Mouse (Mus musculus) myocyte (in vitro differentiated cells): ENCODE results near the gene Gtpbp8. TPM values are rescaled to one million over a fixed set of nuclear protein-coding genes. Genes with fewer than 3 reads are reported as not detected.

ENCODE experiments used
- H3K27me3 ChIP-seq: one replicate; pipeline ENCODE4 v1.6.1; 2011; ENCODE audit not compliant: control insufficient read depth, insufficient read depth, insufficient read length
- H3K36me3 ChIP-seq: one replicate; pipeline ENCODE4 v1.6.1; 2011; ENCODE audit not compliant: control insufficient read depth, insufficient read depth
- H3K4me2 ChIP-seq: one replicate; pipeline ENCODE4 v1.6.1; 2011; ENCODE audit warnings: low read depth, control low read depth
- H3K4me3 ChIP-seq: one replicate; pipeline ENCODE4 v1.5.1; 2011; ENCODE audit warnings: mild to moderate bottlenecking, control low read depth, moderate library complexity
- H3K79me2 ChIP-seq: one replicate; pipeline ENCODE4 v1.6.1; 2011; ENCODE audit not compliant: control insufficient read depth, insufficient read depth
- H3ac ChIP-seq: one replicate; pipeline ENCODE4 v1.6.1; 2011; ENCODE audit not compliant: control insufficient read depth, insufficient read length
- CEBPB ChIP-seq: IDR thresholded peaks from 2 replicates; pipeline ENCODE4 v1.6.1; 2011; ENCODE audit warnings: mild to moderate bottlenecking, moderate library complexity; ENCODE audit not compliant: poor library complexity, insufficient read depth, severe bottlenecking
- E2F4 ChIP-seq: IDR thresholded peaks from one replicate; pipeline ENCODE4 v1.6.1; 2011; ENCODE audit warnings: mild to moderate bottlenecking, control low read depth, moderate library complexity; ENCODE audit not compliant: insufficient read depth
- MAX ChIP-seq: IDR thresholded peaks from one replicate; pipeline ENCODE4 v1.6.1; 2011; ENCODE audit warnings: low read depth, mild to moderate bottlenecking, control low read depth
- MYOD1 ChIP-seq, 3 experiments: IDR thresholded peaks; one replicate each; pipeline ENCODE4 v1.6.1; 2011; ENCODE audit warnings: control low read depth in 2 of 3, low read depth in 2 of 3, mild to moderate bottlenecking in 2 of 3, moderate library complexity in 1 of 3; ENCODE audit not compliant: insufficient read length in 2 of 3, control insufficient read depth in 1 of 3
- MYOG ChIP-seq, 3 experiments: IDR thresholded peaks; one replicate each; pipeline ENCODE4 v1.6.1; 2011; ENCODE audit warnings: control low read depth in 2 of 3, low read depth in 2 of 3, mild to moderate bottlenecking in 2 of 3; ENCODE audit not compliant: insufficient read length in 2 of 3, control insufficient read depth in 1 of 3, insufficient read depth in 1 of 3
- POLR2A ChIP-seq: IDR thresholded peaks from one replicate; pipeline ENCODE4 v1.6.1; 2011; ENCODE audit warnings: low read depth, mild to moderate bottlenecking, control low read depth, moderate library complexity; ENCODE audit not compliant: insufficient read length
- POLR2AphosphoS2 ChIP-seq: IDR thresholded peaks from one replicate; pipeline ENCODE4 v1.6.1; 2011; ENCODE audit warnings: low read depth, control low read depth; ENCODE audit not compliant: insufficient read length
- REST ChIP-seq: IDR thresholded peaks from one replicate; pipeline ENCODE4 v1.6.1; 2011; ENCODE audit warnings: mild to moderate bottlenecking, control low read depth, moderate library complexity; ENCODE audit not compliant: insufficient read depth, insufficient read length
- SRF ChIP-seq: IDR thresholded peaks from one replicate; pipeline ENCODE4 v1.6.1; 2011; ENCODE audit warnings: low read depth; ENCODE audit not compliant: control insufficient read depth, insufficient read length
- TCF12 ChIP-seq: IDR thresholded peaks from one replicate; pipeline ENCODE4 v1.6.1; 2011; ENCODE audit warnings: mild to moderate bottlenecking, control low read depth; ENCODE audit not compliant: poor library complexity, insufficient read depth, severe bottlenecking
- TCF3 ChIP-seq: IDR thresholded peaks from one replicate; pipeline ENCODE4 v1.6.1; 2011; ENCODE audit warnings: low read depth, control low read depth; ENCODE audit not compliant: insufficient read length
- USF1 ChIP-seq: IDR thresholded peaks from one replicate; pipeline ENCODE4 v1.6.1; 2011; ENCODE audit warnings: low read depth, mild to moderate bottlenecking, control low read depth, moderate library complexity
- polyA plus RNA-seq: library from polyadenylated mRNA; unstranded; fragments of >200 nt; fragmentation: generic; extraction: Trizol; gene quantifications from one replicate; pipeline ENCODE4 v1.2.1, GENCODE M21; 2012; ENCODE audit warnings: missing spikeins

Gene Gtpbp8
- 8.2 TPM for polyA plus RNA-seq

DNA sequence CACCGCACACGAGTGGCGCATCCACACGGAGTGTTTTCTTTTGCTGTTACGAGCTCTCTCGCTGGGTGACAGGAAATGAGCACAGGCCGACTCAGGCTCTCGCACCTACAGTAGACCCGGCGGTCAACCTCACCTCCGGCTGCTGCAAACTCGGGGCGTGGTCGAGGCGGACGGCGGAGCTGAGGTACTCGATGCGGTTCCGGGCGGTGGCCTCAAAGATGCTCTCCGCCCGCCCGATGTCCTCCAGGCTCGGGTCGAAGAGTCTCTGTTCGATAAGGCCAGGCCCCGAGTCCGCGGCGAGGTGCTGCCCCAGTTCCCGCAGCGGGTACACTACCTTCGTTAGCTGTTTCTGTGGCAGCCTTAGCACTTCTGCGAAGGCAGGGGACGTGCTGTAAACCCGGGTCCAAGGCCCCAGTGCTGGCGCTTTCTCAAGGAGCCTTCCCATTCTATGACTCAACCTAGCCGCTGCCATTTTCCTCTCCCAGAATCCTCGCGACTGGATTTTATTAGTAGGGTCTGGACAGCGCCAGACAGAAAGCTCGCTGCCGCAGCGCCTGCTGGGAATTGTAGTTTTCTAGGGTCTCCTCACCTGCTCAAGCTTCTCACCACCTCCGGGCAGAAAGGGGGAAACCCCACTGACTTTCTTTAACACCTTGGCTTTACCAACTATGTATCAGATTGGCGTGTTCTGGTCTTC lies at the start of gene Gtpbp8:
TSS of gene Gtpbp8 (minus strand) at position 498 of the 697 bp plus-strand sequence.
- Histone ChIP-seq H3K36me3 (peaks cover 14% of the 10 kb centered on the region), H3K27me3 (no peaks in the 10 kb centered on the region), H3K79me2 (peaks cover 24% of the 10 kb centered on the region), H3K4me2 (peak within 1 kb of the TSS; percentile 91), H3ac (peak within 1 kb of the TSS; percentile 58), H3K4me3 (peak within 1 kb of the TSS; percentile 97)
- TF ChIP-seq POLR2A: peak; percentile 62
- no peak for TF ChIP-seq MAX

DNA sequence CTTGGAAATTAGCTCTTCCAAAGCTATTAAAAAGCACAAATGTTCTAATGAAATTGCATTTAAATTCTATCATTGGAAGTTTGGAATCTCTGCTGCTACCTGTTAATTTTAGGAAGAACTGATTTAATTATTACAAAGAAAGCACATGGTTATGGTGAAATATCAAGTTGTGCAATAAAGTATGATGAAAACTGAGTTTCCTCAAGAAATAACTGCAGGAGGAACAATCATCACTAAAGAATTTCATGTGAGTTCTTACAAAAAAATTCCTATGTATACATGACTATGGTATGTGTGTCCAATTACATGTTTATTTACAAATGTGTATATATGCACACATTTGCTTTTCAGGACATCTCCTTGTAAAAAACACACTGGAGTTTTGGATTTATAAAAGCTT lies 48.3 kb upstream of the Gtpbp8 start:
- TF ChIP-seq POLR2AphosphoS2 (no peak), SRF (no peak), MAX (no peak), TCF12 (no peak), MYOD1 (IDR thresholded peaks at IDR 0.05; ENCODE audit: control insufficient read depth in 1 of 3, insufficient read length in 2 of 3, low read depth in 2 of 3) (no peak), CEBPB (peak; percentile 66; the same call in 1 of the 2 replicates), MYOG (IDR thresholded peaks at IDR 0.05; ENCODE audit: control insufficient read depth in 1 of 3, insufficient read depth in 1 of 3, insufficient read length in 2 of 3, low read depth in 2 of 3) (no peak)
- no peak overlapping the region for H3K4me3 ChIP-seq

DNA sequence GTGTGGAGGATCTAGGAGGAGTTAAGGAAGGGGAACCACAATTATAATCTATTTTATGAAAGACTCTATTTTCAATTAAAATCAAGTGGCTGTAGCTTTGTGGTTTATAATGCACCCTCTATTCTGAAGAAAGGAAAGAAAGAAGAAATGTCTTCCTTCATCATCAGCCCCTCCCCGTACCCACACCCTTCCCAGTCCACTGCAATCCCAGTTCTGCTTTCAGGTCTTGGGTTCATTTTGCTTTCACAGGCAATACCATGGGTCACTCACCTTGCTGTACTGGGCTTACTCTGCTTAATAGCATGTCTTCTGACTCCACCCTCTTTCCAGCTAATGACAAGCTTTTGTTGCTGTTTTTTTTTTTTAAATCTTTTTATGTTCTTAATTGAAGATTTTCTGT lies 40.8 kb upstream of the Gtpbp8 start:
- Histone ChIP-seq H3K4me3 (no peak overlapping the region), H3ac (no peak overlapping the region), H3K36me3 (no peaks in the 10 kb centered on the region), H3K4me2 (no peak overlapping the region), H3K27me3 (no peaks in the 10 kb centered on the region), H3K79me2 (no peaks in the 10 kb centered on the region)
- TF ChIP-seq POLR2AphosphoS2 (no peak), REST (no peak), MAX (no peak), SRF (no peak), TCF12 (no peak), USF1 (no peak), CEBPB (no peak), MYOG (IDR thresholded peaks at IDR 0.05; ENCODE audit: control insufficient read depth in 1 of 3, insufficient read depth in 1 of 3, insufficient read length in 2 of 3, low read depth in 2 of 3) (no peak), E2F4 (no peak), POLR2A (no peak), MYOD1 (IDR thresholded peaks at IDR 0.05; ENCODE audit: control insufficient read depth in 1 of 3, insufficient read length in 2 of 3, low read depth in 2 of 3) (no peak), TCF3 (no peak)

More for the DNA sequence above, 48.3 kb upstream of the Gtpbp8 start:
- Histone ChIP-seq H3K27me3 (no peaks in the 10 kb centered on the region), H3K36me3 (no peaks in the 10 kb centered on the region), H3K79me2 (no peaks in the 10 kb centered on the region), H3K4me2 (no peak overlapping the region), H3ac (no peak overlapping the region)

DNA sequence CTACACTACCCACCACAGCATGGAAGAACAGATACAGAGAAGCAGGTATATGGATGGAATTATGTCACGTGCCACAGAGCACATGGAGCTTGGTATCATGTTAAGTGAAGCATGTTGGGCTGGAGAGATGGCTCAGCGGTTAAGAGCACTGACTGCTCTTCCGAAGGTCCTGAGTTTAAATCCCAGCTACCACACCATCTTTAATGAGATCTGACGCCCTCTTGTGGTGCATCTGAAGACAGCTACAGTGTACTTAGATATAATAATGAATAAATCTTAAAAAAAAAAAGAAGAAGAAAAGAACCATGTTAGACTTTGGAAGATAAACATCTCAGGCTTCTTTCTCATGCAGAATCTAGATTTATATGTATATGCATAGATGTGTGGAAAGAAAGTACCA lies 34.6 kb upstream of the Gtpbp8 start:
- H3K4me3 ChIP-seq: no peak overlapping the region
- no peak overlapping the region for H3K4me2 ChIP-seq
- H3K36me3 ChIP-seq: no peaks in the 10 kb centered on the region
- TF ChIP-seq MYOG (IDR thresholded peaks at IDR 0.05; ENCODE audit: control insufficient read depth in 1 of 3, insufficient read depth in 1 of 3, insufficient read length in 2 of 3, low read depth in 2 of 3) (no peak), REST (no peak), USF1 (no peak), TCF3 (no peak), POLR2AphosphoS2 (no peak), SRF (no peak), E2F4 (no peak), MYOD1 (IDR thresholded peaks at IDR 0.05; ENCODE audit: control insufficient read depth in 1 of 3, insufficient read length in 2 of 3, low read depth in 2 of 3) (no peak), TCF12 (no peak), MAX (no peak), POLR2A (no peak), CEBPB (no peak)
- no peaks in the 10 kb centered on the region for H3K79me2 ChIP-seq
- no peaks in the 10 kb centered on the region for H3K27me3 ChIP-seq
- H3ac ChIP-seq: no peak overlapping the region

DNA sequence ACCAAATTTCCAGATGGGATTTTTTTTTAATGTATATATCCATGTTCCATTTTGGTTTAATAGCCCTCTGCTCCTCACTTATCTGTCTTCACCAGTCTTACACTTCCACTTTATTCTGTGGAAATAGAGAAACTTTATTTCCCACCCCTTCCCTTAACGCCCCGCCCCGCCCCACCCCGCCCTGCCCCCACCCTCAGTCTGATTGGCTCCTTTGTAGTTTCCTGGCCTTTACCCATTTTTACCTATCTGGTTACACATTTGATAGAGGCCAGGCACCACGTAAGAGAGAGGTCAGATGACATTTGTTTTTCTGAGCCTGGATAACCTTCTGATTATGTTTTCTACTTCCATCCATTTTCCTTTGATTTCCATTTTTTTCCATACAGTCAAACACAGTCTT lies 33.3 kb upstream of the Gtpbp8 start:
- no peak overlapping the region for H3K4me3 ChIP-seq
- H3K4me2 ChIP-seq: no peak overlapping the region
- H3K27me3 ChIP-seq: no peaks in the 10 kb centered on the region
- H3ac ChIP-seq: no peak overlapping the region
- no peaks in the 10 kb centered on the region for H3K36me3 ChIP-seq
- TF ChIP-seq MAX (no peak), POLR2AphosphoS2 (no peak), TCF3 (no peak), REST (no peak), SRF (no peak), USF1 (no peak), CEBPB (no peak), E2F4 (no peak), TCF12 (no peak), POLR2A (no peak), MYOD1 (IDR thresholded peaks at IDR 0.05; ENCODE audit: control insufficient read depth in 1 of 3, insufficient read length in 2 of 3, low read depth in 2 of 3) (no peak), MYOG (IDR thresholded peaks at IDR 0.05; ENCODE audit: control insufficient read depth in 1 of 3, insufficient read depth in 1 of 3, insufficient read length in 2 of 3, low read depth in 2 of 3) (no peak)
- no peaks in the 10 kb centered on the region for H3K79me2 ChIP-seq
